Mouse (Mus musculus) layer of hippocampus, adult 11-12 months (tissue): ENCODE results near the gene Tmem229b.
"Not testable (repeated sequence)": the region's sequence is repeated elsewhere in the genome, so short reads cannot be mapped to it uniquely, and the experiment has no call there.

ENCODE experiments used
- DNase-seq: peaks from one replicate; pipeline ENCODE4 v3.0.0; 2022; ENCODE audit warnings: low spot score

Tmem229b gene

DNA sequence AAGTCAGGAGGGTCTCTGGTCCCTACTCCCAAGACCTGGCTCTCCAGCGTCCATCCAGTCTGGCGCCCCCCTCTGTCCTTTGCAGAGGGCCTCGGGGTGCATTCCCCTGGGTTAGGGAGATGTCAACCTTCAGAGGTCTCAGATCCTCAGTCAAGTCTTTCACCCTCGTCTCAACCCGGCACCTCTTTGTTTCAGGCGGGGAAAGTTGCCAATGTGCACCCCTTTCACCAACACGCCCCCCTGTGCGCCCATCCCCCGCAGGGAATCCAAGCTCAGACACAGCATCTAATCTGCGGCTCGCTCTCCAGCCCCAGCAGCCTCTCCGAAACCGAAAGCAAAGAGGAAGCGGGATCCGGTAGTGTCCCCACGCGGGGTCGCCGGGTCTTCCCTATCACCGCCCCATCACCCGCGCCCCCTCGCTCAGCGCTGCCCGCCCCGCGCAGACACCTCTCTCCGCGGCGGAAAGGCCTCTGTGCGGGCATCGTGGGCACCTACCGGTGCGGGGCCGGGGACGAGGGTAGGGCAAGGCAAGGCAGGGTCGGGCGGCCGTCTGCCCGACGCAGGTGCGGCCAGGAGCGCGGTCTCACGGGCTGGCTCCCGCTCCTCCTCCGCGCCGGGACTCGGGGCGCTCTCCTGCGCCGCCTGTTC lies 825 bp downstream of the Tmem229b start:
- DNase-seq: peak; percentile 55

DNA sequence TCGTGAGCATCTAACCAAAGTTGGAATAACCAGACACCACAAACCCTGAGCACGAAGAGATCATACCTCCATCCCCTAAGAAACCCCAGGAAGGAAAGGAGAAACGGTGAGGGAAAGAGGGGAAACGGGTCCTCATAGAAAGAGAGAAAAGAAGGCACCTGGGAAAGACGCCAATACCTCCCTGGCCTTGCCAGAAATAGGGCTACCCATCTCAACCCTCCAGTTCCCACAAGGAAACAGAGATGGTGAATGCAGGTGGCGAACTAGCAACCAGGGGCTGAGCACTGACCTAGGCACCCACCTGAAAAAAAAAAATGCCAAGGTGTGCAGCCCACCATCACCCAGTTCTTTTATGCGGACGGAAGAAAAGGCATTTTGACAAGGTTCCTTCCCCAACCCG lies 1.4 kb downstream of the Tmem229b start:
- DNase-seq: no peak

DNA sequence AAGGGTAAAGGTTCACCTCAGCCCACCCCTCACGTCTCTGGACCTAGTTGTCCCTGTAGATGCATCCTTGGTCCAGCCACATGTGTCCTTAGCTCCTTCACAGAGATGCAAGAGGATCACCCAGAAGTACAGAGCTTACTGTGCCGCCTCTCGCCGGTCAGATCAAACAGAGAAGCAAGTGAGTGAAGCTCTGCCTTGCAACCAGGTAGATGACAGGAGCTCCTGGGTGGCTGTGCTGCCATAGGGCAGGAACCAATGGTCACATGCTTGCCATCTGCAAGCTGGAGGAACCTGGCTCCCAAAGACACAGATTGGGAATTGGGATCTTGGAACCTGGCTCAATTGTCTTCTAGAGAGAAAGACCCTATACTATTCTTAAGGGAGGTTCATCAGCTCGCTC lies 2.0 kb downstream of the Tmem229b start:
- no peak for DNase-seq

DNA sequence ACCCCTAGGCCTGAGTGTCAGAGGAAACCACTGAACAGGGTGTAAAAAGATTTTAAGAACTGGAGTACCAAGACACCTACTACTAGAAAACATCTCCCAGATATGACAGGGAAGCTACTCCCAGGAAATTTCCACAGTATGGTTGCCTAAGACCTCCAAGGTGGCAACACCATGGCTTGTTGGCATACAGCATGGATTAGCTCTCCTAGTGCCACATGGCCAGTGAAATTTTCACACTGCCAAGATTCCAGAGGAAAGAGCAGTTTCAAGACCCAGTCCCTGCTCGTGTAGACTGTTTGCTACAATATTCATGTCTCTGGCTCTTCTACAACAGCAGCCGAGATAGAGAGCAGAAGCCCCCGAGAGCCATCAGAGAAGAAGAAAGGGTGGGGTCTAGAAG lies 4.4 kb downstream of the Tmem229b start:
- no peak for DNase-seq

DNA sequence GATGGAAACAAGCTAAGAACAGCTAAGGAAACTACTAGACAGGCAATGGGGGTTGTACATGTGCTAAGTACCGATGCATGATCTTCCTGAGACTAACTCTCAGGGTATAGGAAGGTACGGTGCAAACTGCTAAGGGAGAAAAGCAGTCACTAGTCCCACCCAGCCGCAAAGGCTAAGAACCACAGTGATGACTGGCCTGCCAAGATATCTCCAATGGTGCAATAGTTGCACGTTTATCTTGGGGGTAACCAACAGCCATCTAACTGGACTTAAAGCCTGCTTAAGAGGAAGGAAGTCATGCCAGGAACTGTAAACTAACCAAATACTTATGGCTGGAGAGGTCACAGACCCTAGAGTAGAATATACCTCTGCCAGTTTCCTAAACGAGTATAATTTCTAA lies 5.0 kb downstream of the Tmem229b start:
- DNase-seq: no peak

DNA sequence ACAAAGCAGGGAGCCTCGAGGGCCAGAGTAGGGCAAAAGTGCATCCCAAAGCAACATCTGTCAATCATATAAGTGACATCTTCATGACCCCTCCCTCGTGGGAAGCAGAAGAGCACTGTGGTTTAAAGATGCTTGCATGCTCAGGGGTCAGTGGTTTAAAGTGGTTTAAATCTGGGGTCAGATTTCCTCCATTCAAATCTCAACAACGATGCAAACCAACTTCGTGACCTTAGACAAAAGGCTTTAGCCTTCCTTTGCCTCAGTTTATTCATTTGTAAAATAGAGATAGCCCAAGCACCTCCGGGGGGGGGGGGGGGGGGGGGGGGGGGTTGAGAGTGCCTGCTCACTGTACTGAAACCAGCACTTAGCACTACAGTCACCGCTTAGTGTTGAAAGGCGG lies 10.7 kb downstream of the Tmem229b start:
- no peak for DNase-seq

DNA sequence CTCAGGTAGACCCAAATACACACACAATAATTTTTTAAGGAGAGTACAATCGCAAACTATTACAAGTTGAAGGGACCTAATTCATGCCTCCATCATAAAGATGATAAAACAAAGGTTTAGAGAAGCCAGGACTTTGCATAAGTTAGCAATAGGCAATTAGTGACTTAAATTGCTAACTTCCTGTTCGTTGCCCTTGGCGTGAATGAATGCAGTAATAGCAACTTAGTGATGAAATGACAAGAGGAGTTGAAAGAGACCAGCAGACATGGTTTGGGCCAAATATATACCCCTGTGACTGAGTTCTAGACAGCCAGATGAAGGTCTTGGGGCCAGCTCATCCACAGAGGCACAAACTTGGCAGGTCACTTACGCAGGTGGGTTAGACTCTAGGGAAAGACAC lies 11.2 kb downstream of the Tmem229b start:
- no peak for DNase-seq

DNA sequence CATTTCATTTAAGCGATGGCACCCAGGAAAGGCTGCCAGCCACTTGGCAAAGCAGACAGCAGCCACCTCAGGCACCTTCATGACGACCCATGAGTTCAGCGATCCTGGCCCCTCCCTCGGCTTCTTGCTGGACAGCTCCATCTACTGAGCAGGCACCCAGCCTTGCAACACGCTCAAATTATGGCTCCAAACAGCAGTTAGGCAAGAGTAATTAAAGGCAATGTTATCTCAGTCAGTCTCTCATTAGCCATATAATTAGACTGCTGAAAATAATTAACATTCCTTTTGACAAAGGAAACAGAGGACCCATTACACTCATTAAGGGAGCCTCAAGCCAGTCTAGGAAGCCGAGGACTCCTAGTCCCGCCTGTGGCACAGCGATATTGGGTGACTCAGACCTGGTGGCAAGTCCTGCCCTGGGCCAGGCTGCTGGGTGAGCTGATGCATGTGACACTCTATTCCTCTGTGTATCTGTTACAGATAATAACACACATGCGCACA lies 19.8 kb downstream of the Tmem229b start:
- peak; percentile 15 for DNase-seq

DNA sequence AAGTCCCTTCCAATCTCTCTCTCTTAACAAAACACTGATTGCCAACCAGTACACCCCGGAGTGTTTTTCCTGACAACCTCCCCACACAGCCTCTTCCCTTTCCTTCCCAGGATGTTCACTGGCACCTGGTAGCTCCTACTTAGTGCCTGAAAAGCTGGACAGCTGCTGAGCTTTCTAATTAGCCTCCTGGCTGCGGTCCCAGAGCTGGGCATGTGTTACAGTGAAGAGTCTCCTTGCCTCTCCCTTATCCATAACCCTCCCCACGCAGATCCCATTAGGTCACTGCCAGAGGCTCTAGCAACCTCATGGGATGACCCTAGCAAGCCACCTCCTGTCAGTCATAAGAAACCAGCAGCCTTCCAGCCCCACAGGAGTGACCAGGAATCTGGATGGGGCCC lies 23.4 kb downstream of the Tmem229b start:
- DNase-seq: peak; percentile 49

DNA sequence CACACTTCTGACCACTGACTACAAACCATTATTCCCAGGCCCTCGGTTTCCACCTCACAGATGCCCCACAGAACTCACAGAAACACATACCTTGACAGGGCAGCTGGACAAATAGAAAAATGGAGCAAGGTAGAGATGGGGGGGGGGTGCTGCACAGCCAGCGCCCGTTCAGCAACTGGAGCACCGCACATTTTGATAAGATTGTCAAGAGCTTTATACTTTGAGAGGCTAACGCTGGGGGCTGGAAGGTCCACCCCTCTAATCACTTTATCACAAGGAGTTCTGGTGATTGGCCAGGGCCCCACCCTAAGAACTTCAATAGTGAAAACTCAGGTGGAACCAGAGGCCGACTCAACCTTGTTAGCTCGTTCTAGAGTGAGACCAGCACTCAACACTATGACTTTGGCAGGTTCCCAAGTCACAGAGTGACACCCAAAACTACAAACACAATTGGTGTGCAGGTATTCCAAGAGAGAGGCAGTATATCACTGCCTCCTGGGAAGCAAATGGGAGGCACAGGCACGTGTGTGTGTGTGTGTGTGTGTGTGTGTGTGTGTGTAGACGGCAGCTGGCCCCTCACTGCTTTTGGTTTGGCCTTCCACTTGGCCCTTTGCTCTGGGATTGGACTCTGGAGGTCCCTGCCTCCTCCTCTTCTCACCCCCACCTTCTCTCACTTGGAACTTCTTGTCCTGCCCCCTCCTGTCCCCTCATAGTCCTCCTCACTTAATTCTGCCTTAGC lies 24.0 kb downstream of the Tmem229b start:
- no peak for DNase-seq

DNA sequence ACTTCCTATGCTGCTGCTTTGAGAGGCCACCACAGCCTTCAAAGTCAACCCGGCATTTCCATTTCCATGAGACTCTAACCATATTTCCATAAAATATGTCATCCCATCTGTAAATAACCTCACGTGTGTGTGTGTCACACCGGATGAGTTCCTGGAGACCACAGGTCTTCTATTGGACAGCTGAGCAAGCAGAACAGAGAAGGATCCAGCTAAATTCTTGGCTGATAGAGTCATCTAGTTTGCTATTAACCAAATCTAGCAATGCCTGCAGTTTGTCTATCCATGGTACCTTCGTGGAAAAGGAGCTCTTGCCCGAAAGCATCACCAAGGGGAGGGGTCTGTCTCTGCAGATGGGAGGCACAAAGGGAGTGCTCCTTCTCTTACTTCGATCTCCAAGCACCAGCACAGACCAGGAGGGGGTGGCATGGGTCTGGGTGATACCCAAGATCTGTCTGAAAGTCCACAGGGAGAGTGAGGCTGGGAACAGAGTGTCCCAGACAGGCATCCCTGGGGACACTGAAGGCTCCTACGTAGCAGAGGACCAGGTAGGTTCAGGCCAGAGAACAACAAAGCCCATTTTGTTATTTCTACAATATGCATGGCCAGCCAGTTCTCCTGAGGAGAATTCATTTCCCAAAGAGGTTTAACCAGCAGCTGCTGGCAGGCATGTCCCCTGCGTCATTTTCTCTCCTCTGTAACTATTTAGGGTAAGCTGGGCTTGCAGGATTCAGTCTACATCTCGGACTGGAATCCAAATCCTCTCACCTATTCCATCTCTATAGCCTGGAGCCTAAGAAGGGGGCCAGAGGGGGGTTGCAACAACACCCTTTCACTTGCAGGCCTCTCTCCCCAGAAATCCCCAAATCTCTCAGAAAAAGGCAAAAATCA lies 25.2 kb downstream of the Tmem229b start:
- DNase-seq: no peak

DNA sequence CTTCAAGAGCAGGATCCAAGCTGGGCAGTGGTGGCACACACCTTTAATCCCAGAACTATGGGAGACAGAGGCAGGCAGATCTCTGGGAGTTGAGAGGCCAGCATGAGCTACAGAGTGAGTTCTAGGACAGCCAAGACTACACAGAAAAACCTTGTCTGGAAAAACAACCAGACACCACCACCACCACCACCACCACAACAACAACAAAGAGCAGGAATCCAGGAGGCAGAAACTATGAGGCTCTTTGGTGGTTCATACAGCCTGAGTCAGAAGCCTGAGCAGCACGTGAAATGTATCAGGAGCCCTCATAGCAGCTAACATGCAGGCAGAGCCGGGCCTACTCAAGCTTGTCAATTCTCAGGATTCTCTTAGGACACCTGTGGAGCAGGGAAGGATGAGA lies 26.3 kb downstream of the Tmem229b start:
- no peak for DNase-seq

DNA sequence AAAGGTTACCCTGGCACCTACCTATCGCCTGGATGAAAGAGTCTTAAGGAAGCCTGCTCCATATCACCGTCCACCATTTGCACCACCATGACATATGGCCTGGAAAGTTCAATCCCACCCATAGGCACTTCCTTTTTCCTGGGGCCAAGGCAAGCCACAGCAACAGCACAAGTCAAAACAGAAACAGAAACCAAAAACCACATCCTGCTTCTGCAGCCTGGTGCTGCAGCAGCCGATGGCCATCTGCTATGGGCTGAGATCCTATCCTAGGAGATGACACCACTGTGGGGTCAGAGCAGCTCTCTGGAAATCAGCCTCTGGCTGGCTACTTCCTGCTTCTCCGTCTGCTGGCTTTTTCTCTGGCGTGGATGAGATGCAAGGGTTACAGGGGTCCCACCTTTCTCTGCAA lies 26.7 kb downstream of the Tmem229b start:
- peak; percentile 41 for DNase-seq

DNA sequence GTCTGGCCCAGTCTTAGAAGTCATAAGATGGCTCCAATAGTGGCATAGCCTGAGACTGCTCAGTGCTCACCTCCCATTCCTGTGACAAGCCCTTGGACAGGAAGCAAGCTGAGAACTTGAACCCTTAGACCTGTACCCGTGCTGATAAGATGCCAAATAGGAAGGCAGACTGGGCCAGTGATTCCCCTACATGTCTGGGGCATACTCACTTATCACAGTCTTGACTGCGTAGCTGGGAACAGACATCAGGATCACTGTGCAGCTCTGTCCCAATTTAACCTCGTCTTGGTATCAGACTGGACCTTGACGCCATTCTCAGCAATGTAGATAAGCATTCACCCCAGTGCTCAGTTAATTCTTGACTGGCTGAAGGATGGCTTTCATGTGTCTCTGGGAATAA lies 29.9 kb downstream of the Tmem229b start:
- no peak for DNase-seq

DNA sequence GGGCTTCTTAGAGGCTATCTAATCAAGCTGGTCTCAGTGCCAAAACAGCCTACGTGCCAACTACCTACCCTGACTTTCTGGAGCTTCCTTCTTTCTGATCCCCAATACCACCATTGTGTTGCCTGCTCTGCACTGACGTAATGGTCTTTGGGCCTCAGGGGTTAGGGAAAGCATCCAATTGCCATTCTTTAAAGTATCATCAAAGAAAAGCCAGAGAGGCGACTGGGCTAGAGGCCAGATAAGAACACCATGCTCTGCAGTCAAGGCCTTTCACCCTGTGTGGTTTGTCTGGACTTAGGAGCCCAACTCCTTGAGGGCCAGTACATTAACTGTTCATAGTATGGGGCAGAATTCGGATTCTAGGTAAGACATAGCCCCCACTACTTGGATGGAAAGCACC lies 30.3 kb downstream of the Tmem229b start:
- no peak for DNase-seq

DNA sequence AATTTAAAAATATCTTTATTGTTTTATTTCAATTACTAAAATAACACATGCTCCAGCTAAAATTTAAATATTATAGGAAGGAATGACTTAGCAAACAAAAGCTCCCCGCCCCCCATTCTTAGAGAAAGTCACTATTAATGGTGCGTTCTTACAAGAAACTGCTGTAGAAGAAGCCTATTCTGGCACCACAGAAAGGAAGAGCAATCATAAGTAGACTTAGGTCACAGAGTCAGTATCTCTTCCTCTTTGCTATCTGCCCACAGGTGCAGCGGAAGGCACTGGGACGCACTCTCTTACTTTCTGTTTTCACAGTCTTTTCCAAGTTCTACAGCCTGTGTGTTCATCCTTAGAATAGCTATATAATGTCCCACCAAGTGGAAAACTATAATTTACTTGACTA lies 31.6 kb downstream of the Tmem229b start:
- no peak for DNase-seq

DNA sequence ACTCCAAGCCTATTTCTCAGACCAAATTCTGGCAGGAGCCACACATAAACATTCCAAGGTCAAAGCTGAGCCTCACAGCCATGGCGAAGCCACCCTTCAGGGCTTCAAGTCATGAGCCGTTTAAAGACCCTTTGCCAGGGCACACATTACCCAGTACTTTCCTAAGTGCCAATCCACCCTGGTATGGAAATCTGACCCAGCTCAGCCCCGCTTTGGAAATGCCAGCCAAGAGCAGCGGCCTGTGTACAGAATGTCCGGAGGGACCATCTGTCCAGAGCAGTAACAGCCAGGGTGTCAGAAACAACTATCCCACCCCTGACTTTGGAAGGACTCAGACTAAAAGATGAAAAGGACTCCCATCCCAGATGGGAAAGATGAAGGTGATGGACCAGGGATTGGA lies 32.7 kb downstream of the Tmem229b start:
- no peak for DNase-seq

DNA sequence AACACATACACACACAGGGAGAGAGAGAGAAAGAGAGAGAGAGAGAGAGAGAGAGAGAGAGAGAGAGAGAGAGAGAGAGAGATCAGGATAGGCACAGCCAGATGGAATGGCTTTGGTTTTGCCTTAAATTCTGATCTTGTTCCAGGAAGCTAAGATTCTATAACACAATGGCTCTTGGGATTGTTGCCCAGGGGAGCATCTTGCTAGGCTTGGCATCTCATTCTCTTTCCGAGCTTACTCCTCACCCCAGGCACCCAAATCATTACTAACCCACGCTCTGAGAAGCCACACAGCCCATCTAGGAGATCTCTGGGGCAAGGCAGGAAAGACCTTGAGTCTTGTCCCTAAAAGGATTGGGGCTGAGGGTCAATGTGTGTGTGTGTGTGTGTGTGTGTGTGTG lies 33.6 kb downstream of the Tmem229b start:
- no peak for DNase-seq

DNA sequence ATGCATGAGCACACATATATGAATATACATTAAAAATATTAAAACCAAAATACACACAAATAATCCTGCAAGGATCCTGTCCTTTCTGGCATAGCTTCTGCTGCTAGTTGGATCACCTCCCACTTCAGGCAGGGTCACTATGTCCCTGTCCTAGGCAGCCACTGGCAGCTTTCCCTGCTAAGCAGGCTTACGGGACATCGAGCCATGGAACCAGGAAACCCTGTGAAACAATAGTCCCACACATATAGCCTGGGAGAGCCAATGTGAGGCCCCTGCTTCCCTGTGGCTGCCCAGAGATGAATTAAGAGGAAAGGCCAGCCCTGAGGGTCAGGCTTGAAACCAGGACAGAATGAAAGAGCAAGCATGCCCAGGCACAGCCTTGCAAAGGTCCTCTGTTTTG lies 35.8 kb downstream of the Tmem229b start:
- no peak for DNase-seq

DNA sequence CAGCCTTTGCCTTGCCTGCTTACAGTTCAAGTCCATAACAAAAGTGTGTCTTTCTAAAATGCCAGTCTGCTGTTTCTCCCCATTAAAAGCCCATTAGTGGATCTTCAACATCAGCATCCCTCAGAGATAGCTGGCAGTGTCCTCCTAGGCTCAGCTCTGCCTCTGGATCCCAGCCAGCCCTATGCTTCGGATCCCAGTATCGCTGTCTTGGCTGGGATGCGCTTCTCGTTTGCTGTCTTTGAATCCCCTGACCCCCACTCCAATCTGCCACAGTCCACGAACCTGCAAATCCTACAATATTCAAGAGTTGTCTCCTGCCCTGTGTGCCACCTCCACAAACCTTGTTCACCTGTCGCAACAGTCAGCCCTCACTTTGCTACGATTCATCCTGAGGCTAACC lies 36.7 kb downstream of the Tmem229b start:
- DNase-seq: no peak

DNA sequence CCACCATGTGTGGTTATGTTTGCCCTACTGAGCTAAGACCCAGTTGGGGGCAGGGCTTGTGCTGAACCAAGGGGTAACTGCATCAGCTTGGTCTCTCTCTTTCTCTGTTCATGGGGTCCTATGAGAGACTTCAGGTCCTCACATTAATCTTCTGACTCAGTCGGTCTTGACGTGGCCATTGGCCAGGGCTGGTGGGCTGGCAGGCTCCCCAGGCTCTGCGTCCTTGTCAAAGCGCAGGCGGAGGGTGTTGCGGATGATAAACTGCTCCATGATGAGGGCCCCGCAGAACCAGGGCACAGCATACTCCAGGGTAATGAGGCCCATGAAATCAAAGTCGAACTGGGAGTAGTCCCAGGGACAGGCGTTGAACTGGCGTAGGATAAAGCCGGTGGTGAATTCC lies 42.9 kb downstream of the Tmem229b start:
- DNase-seq: not testable (repeated sequence)

DNA sequence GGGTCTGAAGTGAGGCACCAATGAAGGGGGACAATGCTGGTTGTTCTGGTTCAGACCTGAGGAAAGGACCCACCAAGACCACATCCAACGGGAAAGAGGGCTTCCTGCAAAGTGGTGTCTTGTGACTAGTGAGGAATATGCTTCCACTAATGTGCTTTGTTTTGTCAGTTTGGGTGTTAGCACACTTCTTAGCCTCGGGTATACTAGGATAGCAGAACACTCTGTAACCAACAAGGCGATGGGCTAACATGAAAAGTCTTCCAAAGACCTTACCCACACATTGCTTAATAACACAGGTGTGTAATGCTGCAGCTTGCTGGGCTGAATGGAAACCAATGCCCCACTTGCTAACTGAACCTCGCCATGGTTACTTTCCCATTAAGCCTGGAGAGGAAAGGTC lies 51.0 kb downstream of the Tmem229b start:
- DNase-seq: no peak

DNA sequence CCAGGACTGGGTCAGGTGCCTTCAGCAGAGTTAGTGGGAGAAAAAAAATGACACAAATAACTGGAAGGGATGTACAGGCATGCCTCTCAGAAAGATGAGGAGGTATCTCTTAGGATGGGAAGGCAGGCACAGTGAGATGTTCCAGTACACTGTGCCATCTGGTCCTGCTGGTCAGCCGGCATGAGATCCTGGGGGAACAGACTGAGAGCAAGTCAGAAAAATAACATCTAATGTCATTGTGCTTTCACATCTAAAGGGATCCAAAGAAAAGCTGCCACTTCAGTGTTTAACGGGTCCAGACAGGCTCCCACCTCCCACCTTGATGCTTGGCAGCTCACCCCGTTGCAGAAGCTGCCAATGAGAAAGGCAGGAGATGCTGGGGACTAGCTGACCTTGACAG lies 54.9 kb downstream of the Tmem229b start:
- DNase-seq: no peak
